Mouse (Mus musculus) liver, adult 2 months (tissue): ENCODE results near the gene Elavl1.

Source experiments
- CTCF ChIP-seq: fragments of 200-500 bp; IDR thresholded peaks from 2 replicates; pipeline ENCODE4 v1.5.1; 2011; ENCODE audit warnings: low read depth, low read length, control low read depth
- POLR2A ChIP-seq: fragments of 200-500 bp; IDR thresholded peaks from 2 replicates; pipeline ENCODE4 v1.6.1; 2011; ENCODE audit warnings: low read length, control low read depth; ENCODE audit not compliant: insufficient read depth; ENCODE audit errors: extremely low read depth

DNA sequence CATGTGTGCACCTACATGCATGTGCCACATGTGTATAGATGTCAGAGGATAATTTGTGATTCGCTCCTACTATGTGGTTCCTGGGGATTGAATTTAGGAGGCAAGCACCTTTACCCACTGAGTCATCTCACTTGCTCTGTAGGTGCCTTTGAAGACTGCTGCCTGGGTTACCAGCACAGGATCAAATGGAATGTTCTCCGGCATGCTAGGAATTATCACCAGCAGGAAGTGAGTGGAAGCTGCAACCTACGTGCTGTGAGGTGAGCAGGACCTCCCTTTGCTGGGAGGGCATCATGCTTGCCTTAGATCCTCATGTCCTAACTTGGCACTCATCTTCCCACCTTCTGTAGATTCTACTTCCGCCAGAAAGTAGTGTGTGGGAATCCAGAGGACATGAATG lies 28.5 kb upstream of the Elavl1 start:
- TF ChIP-seq CTCF (no peak), POLR2A (no peak)
